Mouse (Mus musculus) heart, embryonic 13.5 days (tissue): ENCODE measurements at regions not wholly inside any gene's neighbourhood (a gene's known extent, or its start where the extent isn't known, plus 50 kb on each side); places are given as distances from the start of the nearest gene placed in this dataset.

Experiments
- ATAC-seq: fragments of 200-750 bp; cut with Nextera tagmentation; 2 replicates; pipeline ENCODE4 v1.8.0; 2017; ENCODE audit warnings: moderate TSS enrichment; ENCODE audit not compliant: insufficient number of reproducible peaks, low FRiP score, low TSS enrichment; ENCODE audit errors: extremely low read depth
- H3K27ac ChIP-seq: fragments of 300-500 bp; sonication (generic); replicated peaks from 2 replicates; pipeline ENCODE4 v1.5.1; 2015; ENCODE audit warnings: moderate library complexity, mild to moderate bottlenecking, inconsistent platforms
- H3K27me3 ChIP-seq: fragments of 300-500 bp; sonication (generic); replicated peaks from 2 replicates; pipeline ENCODE4 v1.6.1; 2015; ENCODE audit warnings: mild to moderate bottlenecking, inconsistent platforms
- H3K36me3 ChIP-seq: fragments of 300-500 bp; sonication (generic); 2 replicates; pipeline ENCODE4 v1.6.1; 2015; ENCODE audit warnings: mild to moderate bottlenecking, inconsistent platforms
- H3K4me1 ChIP-seq: fragments of 300-500 bp; sonication (generic); 2 replicates; pipeline ENCODE4 v1.6.1; 2015; ENCODE audit warnings: inconsistent platforms
- H3K4me2 ChIP-seq: fragments of 300-500 bp; sonication (generic); 2 replicates; pipeline ENCODE4 v1.6.1; 2015; ENCODE audit warnings: inconsistent platforms, mild to moderate bottlenecking, moderate library complexity
- H3K4me3 ChIP-seq: fragments of 300-500 bp; sonication (generic); 2 replicates; pipeline ENCODE4 v1.5.1; 2015; ENCODE audit warnings: moderate library complexity, mild to moderate bottlenecking, inconsistent platforms
- H3K9ac ChIP-seq: fragments of 300-500 bp; sonication (generic); 2 replicates; pipeline ENCODE4 v1.6.1; 2015; ENCODE audit warnings: inconsistent platforms, mild to moderate bottlenecking, moderate library complexity
- H3K9me3 ChIP-seq: fragments of 300-500 bp; sonication (generic); 2 replicates; pipeline ENCODE4 v1.6.1; 2016; ENCODE audit warnings: inconsistent platforms
- WGBS: fragments of 180-500 bp; shearing (Covaris S2); methylation state at CpG from one replicate; pipeline ENCODE4 v1.1.7; 2015; ENCODE audit warnings: mixed read lengths; 5-methylcytosine and 5-hydroxymethylcytosine counted together

DNA sequence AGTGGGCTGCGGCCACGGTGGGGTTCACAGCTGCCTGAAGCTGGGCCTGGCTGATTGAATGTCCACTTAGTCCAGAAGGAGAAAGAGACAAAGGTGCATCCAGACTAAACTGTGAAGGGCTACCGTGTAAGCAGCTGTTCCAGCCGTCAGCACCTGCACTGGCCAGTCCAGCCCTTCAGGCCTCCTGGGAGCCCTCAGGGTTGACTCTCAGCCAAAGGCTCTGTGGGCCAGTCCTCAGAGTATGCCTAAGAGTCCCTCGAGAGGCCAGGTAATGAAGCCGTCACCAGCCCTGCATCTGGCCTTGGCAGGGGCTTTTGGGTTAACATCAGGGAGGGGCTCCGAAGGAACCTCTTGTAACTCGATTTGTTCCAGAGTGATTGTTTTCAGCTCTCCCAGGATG lies 187.4 kb downstream of the Gpd2 start:
- ATAC-seq = no peak
- WGBS = 79% methylated on average over 8 of the region's 8 CpGs
- Histone ChIP-seq H3K9ac (no peak overlapping the region), H3K4me1 (no peaks in the 10 kb centered on the region), H3K4me3 (no peak overlapping the region), H3K36me3 (no peaks in the 10 kb centered on the region), H3K27me3 (no peaks in the 10 kb centered on the region), H3K27ac (no peak overlapping the region), H3K9me3 (0 out of 2 replicates have a peak, but pooled peaks cover 3% of the 10 kb centered on the region), H3K4me2 (no peak overlapping the region)

DNA sequence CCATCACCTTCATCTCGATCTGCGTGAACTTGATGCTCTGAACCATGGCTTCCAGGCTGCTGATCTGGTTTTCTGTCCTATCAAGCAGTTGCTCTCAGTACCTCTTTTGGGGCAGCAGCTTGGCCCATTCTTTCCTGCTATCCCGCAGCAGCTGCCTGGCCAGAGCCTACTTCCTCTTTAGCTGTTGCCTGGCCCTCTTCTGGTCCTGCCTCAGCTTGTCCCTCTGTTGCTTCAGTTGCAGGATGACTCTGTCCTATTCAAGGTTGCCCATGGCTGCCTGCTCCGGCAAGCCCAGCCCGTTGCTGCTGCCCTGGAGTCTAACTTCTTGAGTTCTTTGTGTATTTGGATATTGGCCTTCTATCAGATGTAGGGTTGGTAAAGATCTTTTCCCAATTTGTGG lies 188.0 kb downstream of the Gpd2 start:
- no peak for ATAC-seq
- WGBS = 78% methylated on average over 5 of the region's 5 CpGs
- H3K27ac ChIP-seq = no peak overlapping the region

DNA sequence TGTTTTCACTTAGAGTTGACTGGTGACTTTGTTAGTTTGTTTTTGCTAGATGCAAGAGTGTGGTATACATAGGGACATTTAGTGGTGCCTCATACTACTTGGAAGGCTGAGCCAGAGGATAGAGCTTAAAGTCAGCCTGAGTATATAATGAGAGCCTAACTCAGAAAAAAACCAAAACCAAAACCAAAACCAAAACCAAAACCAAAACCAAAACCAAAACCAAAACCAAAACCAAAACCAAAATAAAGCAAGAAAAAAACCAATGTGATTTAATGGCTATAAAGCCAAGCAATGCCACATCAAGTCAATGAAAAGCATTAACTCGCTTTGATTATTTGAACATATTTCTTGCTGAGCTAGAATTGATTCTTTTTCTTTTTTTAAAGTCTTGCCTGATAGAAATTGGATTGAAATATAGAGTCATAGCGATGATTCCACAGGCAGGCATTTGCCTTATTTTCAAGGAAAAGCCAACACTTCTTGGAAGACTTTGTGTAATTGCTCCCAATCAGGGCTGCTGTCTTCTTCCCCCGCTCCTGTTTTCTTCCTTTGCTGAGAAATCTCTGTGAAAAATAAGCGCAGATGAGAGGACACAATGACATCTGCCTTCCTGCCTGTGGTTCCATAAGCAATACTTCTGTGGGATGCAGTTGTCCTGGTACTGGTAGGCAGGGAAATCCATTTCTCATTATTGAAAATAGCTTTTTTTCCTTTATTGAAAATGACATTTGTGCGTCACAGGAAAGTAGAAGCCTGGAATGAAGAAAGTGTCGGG lies 213.7 kb downstream of the Gpd2 start:
- WGBS = 78% methylated on average over 6 of the region's 6 CpGs
- H3K4me1 ChIP-seq = no peaks in the 10 kb centered on the region
- no peak overlapping the region for H3K27ac ChIP-seq
- no peaks in the 10 kb centered on the region for H3K36me3 ChIP-seq
- H3K4me3 ChIP-seq = no peak overlapping the region
- ATAC-seq = no peak
- no peak overlapping the region for H3K4me2 ChIP-seq
- H3K9ac ChIP-seq = no peak overlapping the region
- no peaks in the 10 kb centered on the region for H3K9me3 ChIP-seq
- H3K27me3 ChIP-seq = no peaks in the 10 kb centered on the region

More for the DNA sequence above, 188.0 kb downstream of the Gpd2 start:
- H3K4me3 ChIP-seq = no peak overlapping the region
- no peaks in the 10 kb centered on the region for H3K27me3 ChIP-seq
- H3K4me1 ChIP-seq = no peaks in the 10 kb centered on the region
- no peak overlapping the region for H3K9ac ChIP-seq
- no peaks in the 10 kb centered on the region for H3K9me3 ChIP-seq
- no peak overlapping the region for H3K4me2 ChIP-seq
- no peaks in the 10 kb centered on the region for H3K36me3 ChIP-seq

DNA sequence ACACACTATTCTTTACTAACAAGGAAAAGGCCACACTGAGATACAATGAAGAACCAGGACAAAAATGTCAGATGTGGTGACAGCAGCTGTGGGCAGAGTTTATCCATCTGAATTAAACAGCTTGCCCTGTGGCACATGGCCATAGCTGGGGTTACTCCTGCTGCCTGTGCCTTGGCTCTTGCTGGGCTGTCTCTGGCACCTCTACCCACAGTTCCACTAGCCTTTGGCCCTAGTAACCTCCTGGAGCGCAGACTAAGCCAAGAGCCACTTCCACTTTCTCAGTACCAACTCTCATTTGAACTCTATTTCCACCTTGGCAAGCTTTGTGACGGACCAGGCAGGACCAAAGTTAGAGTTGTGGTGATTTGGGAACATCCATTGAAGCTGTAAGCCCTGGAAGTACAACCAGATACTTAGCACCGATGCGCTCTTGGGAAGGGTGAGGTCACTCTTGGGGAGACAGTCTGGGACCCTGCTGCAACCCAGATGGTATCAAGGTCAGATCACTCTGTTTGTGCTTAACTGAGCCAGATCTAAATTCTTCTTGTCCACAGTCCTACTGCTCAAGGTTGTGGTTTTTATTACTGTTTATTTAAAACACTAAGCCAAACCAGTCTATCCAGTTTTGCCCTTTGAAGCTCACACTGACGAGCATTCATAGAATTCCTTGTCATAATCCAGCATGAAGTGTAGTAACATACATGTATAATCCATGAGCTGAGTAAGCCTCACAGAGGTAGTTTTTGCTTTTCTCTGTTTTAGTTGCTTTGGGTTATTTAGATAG lies 216.7 kb downstream of the Gpd2 start:
- Histone ChIP-seq H3K9me3 (no peaks in the 10 kb centered on the region), H3K4me3 (no peak overlapping the region), H3K27ac (no peak overlapping the region), H3K4me2 (no peak overlapping the region), H3K9ac (no peak overlapping the region), H3K36me3 (no peaks in the 10 kb centered on the region), H3K4me1 (no peaks in the 10 kb centered on the region), H3K27me3 (no peaks in the 10 kb centered on the region)
- ATAC-seq = no peak
- 75% methylated on average over 5 of the region's 5 CpGs for WGBS

DNA sequence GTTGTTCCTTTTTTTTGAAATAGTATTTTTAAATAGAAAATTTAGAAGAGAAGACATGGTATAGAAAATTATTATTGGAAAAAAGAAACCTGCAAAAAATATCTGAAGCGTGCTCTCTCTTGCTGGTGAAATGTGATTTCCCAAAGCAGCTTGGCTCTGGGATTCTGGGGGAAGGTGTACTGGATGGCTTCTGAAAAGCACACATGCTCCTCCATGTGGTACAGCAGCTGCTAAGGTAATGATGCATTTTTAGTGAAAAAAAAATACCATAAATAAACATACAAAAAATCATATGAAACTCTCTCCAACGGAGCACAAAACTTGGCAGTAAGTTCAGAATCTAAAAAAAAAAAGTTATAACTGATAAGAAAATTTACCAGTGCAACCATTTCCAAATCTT lies 222.5 kb downstream of the Gpd2 start:
- no peaks in the 10 kb centered on the region for H3K4me1 ChIP-seq
- H3K27me3 ChIP-seq = no peaks in the 10 kb centered on the region
- no peak overlapping the region for H3K9ac ChIP-seq
- 75% methylated on average over 2 of the region's 2 CpGs for WGBS
- no peaks in the 10 kb centered on the region for H3K36me3 ChIP-seq
- H3K27ac ChIP-seq = no peak overlapping the region
- no peaks in the 10 kb centered on the region for H3K9me3 ChIP-seq
- H3K4me3 ChIP-seq = no peak overlapping the region
- H3K4me2 ChIP-seq = no peak overlapping the region
- ATAC-seq = no peak

GRCm38 (mm10) chr2:57473873-57474272 lies 236.4 kb downstream of the Gpd2 start:
- Histone ChIP-seq H3K4me2 (no peak overlapping the region), H3K4me1 (no peaks in the 10 kb centered on the region), H3K4me3 (no peak overlapping the region), H3K9me3 (no peaks in the 10 kb centered on the region), H3K27me3 (no peaks in the 10 kb centered on the region), H3K27ac (no peak overlapping the region), H3K36me3 (no peaks in the 10 kb centered on the region), H3K9ac (no peak overlapping the region)
- 43% methylated on average over 3 of the region's 3 CpGs for WGBS
- no peak for ATAC-seq

GRCm38 (mm10) chr2:57492116-57492515 lies 254.7 kb downstream of the Gpd2 start:
- H3K4me3 ChIP-seq = no peak overlapping the region
- no peak overlapping the region for H3K27ac ChIP-seq

DNA sequence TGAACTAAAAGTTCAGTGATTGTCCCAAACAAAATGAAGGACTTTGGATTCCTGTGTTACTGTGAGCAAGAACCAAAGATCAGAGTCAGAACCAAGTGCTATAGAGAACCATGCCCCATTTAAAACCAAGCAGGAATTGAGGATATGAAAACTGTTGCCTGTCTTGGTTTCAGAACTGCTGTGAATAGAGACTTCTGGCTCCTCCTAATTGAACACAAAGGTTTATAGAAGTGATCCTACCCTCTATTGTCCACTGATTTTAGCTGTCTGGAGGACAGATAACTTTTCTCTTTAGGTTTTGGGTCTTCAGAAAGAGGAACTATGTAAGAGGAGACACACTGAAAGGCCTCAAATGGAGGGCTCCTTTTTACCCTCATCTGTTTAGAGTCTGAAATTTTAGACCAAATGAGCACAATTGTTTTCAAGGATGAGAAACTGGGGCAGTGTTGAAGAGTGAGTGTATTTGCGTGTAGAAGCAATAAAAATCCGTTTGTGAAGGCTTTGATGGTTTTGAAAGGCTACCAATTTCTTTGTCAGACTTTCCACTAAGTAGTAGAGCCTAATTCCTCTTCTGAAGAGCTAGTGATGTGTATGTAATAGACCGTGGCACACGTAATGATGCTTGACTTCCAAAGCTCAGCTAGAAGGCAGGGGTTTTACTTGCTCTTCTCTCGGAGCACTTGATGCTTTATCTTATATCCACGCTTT lies 255.6 kb downstream of the Gpd2 start:
- no peak overlapping the region for H3K27ac ChIP-seq
- no peaks in the 10 kb centered on the region for H3K9me3 ChIP-seq
- H3K27me3 ChIP-seq = no peaks in the 10 kb centered on the region
- no peak for ATAC-seq
- H3K36me3 ChIP-seq = no peaks in the 10 kb centered on the region
- H3K4me2 ChIP-seq = no peak overlapping the region
- no peaks in the 10 kb centered on the region for H3K4me1 ChIP-seq
- H3K4me3 ChIP-seq = no peak overlapping the region
- H3K9ac ChIP-seq = no peak overlapping the region
- WGBS = 68% methylated on average over 6 of the region's 6 CpGs

More at GRCm38 (mm10) chr2:57492116-57492515, 254.7 kb downstream of the Gpd2 start:
- Histone ChIP-seq H3K4me1 (no peaks in the 10 kb centered on the region), H3K9ac (no peak overlapping the region), H3K4me2 (no peak overlapping the region), H3K36me3 (no peaks in the 10 kb centered on the region), H3K27me3 (no peaks in the 10 kb centered on the region), H3K9me3 (no peaks in the 10 kb centered on the region)
- no peak for ATAC-seq
- WGBS = 71% methylated on average over 4 of the region's 4 CpGs

- Histone ChIP-seq H3K9me3 (no peaks in the 10 kb centered on the region), H3K4me3 (no peak overlapping the region), H3K36me3 (no peaks in the 10 kb centered on the region), H3K4me2 (no peak overlapping the region), H3K27me3 (no peaks in the 10 kb centered on the region), H3K9ac (no peak overlapping the region), H3K27ac (no peak overlapping the region), H3K4me1 (no peaks in the 10 kb centered on the region)
- 37% methylated on average over 2 of the region's 2 CpGs for WGBS
- no peak for ATAC-seq
Measured at GRCm38 (mm10) chr2:57496315-57496954, 259.0 kb downstream of the Gpd2 start.

DNA sequence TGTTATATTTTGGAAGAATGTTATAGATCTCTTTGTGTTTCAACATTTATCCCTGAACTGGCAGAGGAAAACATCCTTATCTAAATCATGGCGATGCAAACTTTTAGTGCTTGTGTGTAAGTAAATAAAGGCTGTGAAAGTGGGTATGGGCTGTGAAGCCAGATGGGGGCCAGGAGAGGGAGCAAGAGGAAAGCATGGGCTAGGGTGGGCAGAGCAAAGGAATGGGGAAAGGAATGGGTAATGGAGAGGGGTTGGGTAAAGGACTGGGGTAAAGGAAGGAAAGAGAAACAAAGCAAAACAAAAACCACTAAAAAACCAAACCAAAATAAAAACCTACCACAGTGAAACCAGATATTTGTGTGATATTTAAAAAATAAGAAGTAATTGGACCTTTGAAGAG lies 260.5 kb downstream of the Gpd2 start:
- no peaks in the 10 kb centered on the region for H3K4me1 ChIP-seq
- WGBS = 63% methylated on average over 1 of the region's 1 CpGs
- H3K4me2 ChIP-seq = no peak overlapping the region
- H3K36me3 ChIP-seq = no peaks in the 10 kb centered on the region
- no peak overlapping the region for H3K9ac ChIP-seq
- H3K4me3 ChIP-seq = no peak overlapping the region
- no peaks in the 10 kb centered on the region for H3K9me3 ChIP-seq
- ATAC-seq = no peak
- H3K27me3 ChIP-seq = no peaks in the 10 kb centered on the region
- no peak overlapping the region for H3K27ac ChIP-seq

DNA sequence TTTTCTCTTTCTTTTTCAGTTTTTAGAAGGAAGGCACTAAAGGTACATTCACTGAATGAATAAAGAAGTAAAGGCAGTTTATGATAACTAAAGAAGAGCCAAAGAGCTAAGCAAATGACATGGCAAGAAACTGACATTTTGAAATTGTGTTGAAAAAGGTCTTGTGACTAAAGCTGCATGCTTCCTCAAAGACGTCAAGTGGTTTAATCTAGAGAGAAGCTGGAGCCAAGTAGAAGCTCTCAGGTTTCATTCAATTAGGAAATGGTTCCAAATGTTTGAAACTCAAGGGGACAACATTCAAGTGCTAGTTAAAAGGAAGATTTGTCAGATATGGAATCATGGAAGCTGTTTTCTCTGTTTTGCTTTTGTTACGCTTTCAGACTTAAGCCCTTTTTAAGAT lies 267.2 kb downstream of the Gpd2 start:
- H3K4me3 ChIP-seq = no peak overlapping the region
- no peaks in the 10 kb centered on the region for H3K4me1 ChIP-seq
- H3K4me2 ChIP-seq = no peak overlapping the region
- 59% methylated on average over 2 of the region's 2 CpGs for WGBS
- H3K27ac ChIP-seq = no peak overlapping the region
- no peaks in the 10 kb centered on the region for H3K27me3 ChIP-seq
- H3K9me3 ChIP-seq = no peaks in the 10 kb centered on the region
- H3K36me3 ChIP-seq = no peaks in the 10 kb centered on the region
- no peak overlapping the region for H3K9ac ChIP-seq
- no peak for ATAC-seq
